Mouse (Mus musculus): Measurements from ENCODE around the gene Olfr860.
"Not testable (repeated sequence)": the region's sequence is repeated elsewhere in the genome, so short reads cannot be mapped to it uniquely, and the experiment has no call there.

Gene Olfr860

GRCm38 (mm10) chr9:19849647-19850046 is at the start of gene Olfr860:
Gene Olfr860 (minus strand): TSS chr9:19849747.
- DNase-seq (ENCODE audit: low spot score in 2 of 2), result no peak

- no peak for DNase-seq (ENCODE audit: low spot score in 2 of 2)
These were observed 38.4 kb upstream of the Olfr860 start, which contains the start of gene Olfr862 for GRCm38 (mm10) chr9:19887904-19888303. Gene Olfr862 (minus strand): TSS chr9:19888004.

DNA sequence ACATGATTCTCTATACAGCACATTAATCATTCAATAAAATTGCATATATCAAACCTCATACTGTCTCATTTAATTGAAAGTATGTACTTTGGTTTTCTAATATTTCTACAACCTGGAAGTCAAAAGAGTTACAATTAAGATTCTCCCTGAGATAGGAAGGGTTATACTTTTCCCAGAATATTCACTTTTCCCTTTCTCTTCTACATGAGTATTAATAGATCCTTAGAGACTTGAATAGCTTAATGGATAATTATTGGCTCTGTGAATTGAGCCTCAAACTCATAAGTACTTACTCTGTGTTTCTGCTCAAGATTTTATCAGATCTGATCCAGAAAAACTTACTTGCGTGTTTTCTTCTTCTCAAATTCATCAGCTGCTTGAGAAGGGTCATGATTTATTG is 44.9 kb downstream of the Olfr860 start, which contains the start of gene Olfr859:
Gene Olfr859 (plus strand): TSS at position 301 of the 400 bp plus-strand sequence.
- DNase-seq (ENCODE audit: low spot score in 2 of 2), result not testable (repeated sequence)

- no peak for DNase-seq (ENCODE audit: low spot score in 2 of 2)
These were observed 46.5 kb downstream of the Olfr860 start for GRCm38 (mm10) chr9:19803000-19803399.
